Mouse (Mus musculus): Measurements from ENCODE around the gene Tnfrsf21. TPM values are rescaled to one million over a fixed set of nuclear protein-coding genes. Genes with fewer than 3 reads are reported as not detected.

Gene Tnfrsf21
- polyA plus RNA-seq, 1 experiment = 29.5 TPM

- TF ChIP-seq CTCF (IDR thresholded peaks at IDR 0.05; ENCODE audit: insufficient read depth, low read length) (no peak), POLR2A (IDR thresholded peaks at IDR 0.05; ENCODE audit: borderline replicate concordance, extremely low read depth, low read depth, low read length) (no peak)
- 69% methylated on average over 12 of the region's 12 CpGs for WGBS
- Histone ChIP-seq H3K4me3 (replicated peaks; ENCODE audit: extremely low read depth, low read depth, low read length) (no peak overlapping the region), H3K4me1 (ENCODE audit: control insufficient read depth, insufficient read depth, low read length) (no peaks in the 10 kb centered on the region)
- DNase-seq = no peak
These were observed 7.4 kb downstream of the Tnfrsf21 start for GRCm38 (mm10) chr17:43023637-43024217.

GRCm38 (mm10) chr17:43024531-43024930, 8.2 kb downstream of the Tnfrsf21 start:
- 78% methylated on average over 3 of the region's 3 CpGs for WGBS
- no peak for DNase-seq
- no peak for TF ChIP-seq CTCF (IDR thresholded peaks at IDR 0.05; ENCODE audit: insufficient read depth, low read length)
- no peak for TF ChIP-seq POLR2A (IDR thresholded peaks at IDR 0.05; ENCODE audit: borderline replicate concordance, extremely low read depth, low read depth, low read length)
- no peak overlapping the region for H3K4me3 ChIP-seq (replicated peaks; ENCODE audit: extremely low read depth, low read depth, low read length)
- no peaks in the 10 kb centered on the region for H3K4me1 ChIP-seq (ENCODE audit: control insufficient read depth, insufficient read depth, low read length)

GRCm38 (mm10) chr17:43025048-43025447, 8.7 kb downstream of the Tnfrsf21 start:
- DNase-seq = no peak
- no peak for TF ChIP-seq POLR2A (IDR thresholded peaks at IDR 0.05; ENCODE audit: borderline replicate concordance, extremely low read depth, low read depth, low read length)
- no peak for TF ChIP-seq CTCF (IDR thresholded peaks at IDR 0.05; ENCODE audit: insufficient read depth, low read length)
- Histone ChIP-seq H3K4me3 (replicated peaks; ENCODE audit: extremely low read depth, low read depth, low read length) (no peak overlapping the region), H3K4me1 (ENCODE audit: control insufficient read depth, insufficient read depth, low read length) (no peaks in the 10 kb centered on the region)
- WGBS = 87% methylated on average over 6 of the region's 6 CpGs

- no peaks in the 10 kb centered on the region for H3K4me1 ChIP-seq (ENCODE audit: control insufficient read depth, insufficient read depth, low read length)
- TF ChIP-seq POLR2A (IDR thresholded peaks at IDR 0.05; ENCODE audit: borderline replicate concordance, extremely low read depth, low read depth, low read length) (no peak), CTCF (IDR thresholded peaks at IDR 0.05; ENCODE audit: insufficient read depth, low read length) (no peak)
- WGBS = 93% methylated on average over 22 of the region's 22 CpGs
- no peak overlapping the region for H3K4me3 ChIP-seq (replicated peaks; ENCODE audit: extremely low read depth, low read depth, low read length)
- DNase-seq = no peak
These were observed 9.7 kb downstream of the Tnfrsf21 start for GRCm38 (mm10) chr17:43025819-43026593.

GRCm38 (mm10) chr17:43026708-43027107, 10.4 kb downstream of the Tnfrsf21 start:
- TF ChIP-seq CTCF (IDR thresholded peaks at IDR 0.05; ENCODE audit: insufficient read depth, low read length) (no peak), POLR2A (IDR thresholded peaks at IDR 0.05; ENCODE audit: borderline replicate concordance, extremely low read depth, low read depth, low read length) (no peak)
- DNase-seq = no peak
- H3K4me3 ChIP-seq (replicated peaks; ENCODE audit: extremely low read depth, low read depth, low read length) = no peak overlapping the region
- WGBS = 91% methylated on average over 4 of the region's 4 CpGs
- H3K4me1 ChIP-seq (ENCODE audit: control insufficient read depth, insufficient read depth, low read length) = no peaks in the 10 kb centered on the region

- TF ChIP-seq CTCF (IDR thresholded peaks at IDR 0.05; ENCODE audit: insufficient read depth, low read length) (no peak), POLR2A (IDR thresholded peaks at IDR 0.05; ENCODE audit: borderline replicate concordance, extremely low read depth, low read depth, low read length) (no peak)
- H3K4me3 ChIP-seq (replicated peaks; ENCODE audit: extremely low read depth, low read depth, low read length) = no peak overlapping the region
- no peak for DNase-seq
- peaks cover 3% of the 10 kb centered on the region; the same call in 1 of the 2 replicates for H3K4me1 ChIP-seq (ENCODE audit: control insufficient read depth, insufficient read depth, low read length)
- WGBS = 88% methylated on average over 3 of the region's 3 CpGs
These were observed 13.2 kb downstream of the Tnfrsf21 start for GRCm38 (mm10) chr17:43029546-43029945.

- Histone ChIP-seq H3K4me3 (replicated peaks; ENCODE audit: extremely low read depth, low read depth, low read length) (no peak overlapping the region), H3K4me1 (ENCODE audit: control insufficient read depth, insufficient read depth, low read length) (peaks cover 3% of the 10 kb centered on the region; the same call in 1 of the 2 replicates)
- 74% methylated on average over 3 of the region's 3 CpGs for WGBS
- no peak for DNase-seq
- TF ChIP-seq CTCF (IDR thresholded peaks at IDR 0.05; ENCODE audit: insufficient read depth, low read length) (no peak), POLR2A (IDR thresholded peaks at IDR 0.05; ENCODE audit: borderline replicate concordance, extremely low read depth, low read depth, low read length) (no peak)
These were observed 13.9 kb downstream of the Tnfrsf21 start for GRCm38 (mm10) chr17:43030290-43030689.

GRCm38 (mm10) chr17:43032489-43033036, 16.2 kb downstream of the Tnfrsf21 start:
- no peak for DNase-seq
- TF ChIP-seq CTCF (IDR thresholded peaks at IDR 0.05; ENCODE audit: insufficient read depth, low read length) (no peak), POLR2A (IDR thresholded peaks at IDR 0.05; ENCODE audit: borderline replicate concordance, extremely low read depth, low read depth, low read length) (no peak)
- 53% methylated on average over 8 of the region's 8 CpGs for WGBS
- Histone ChIP-seq H3K4me3 (replicated peaks; ENCODE audit: extremely low read depth, low read depth, low read length) (no peak overlapping the region), H3K4me1 (ENCODE audit: control insufficient read depth, insufficient read depth, low read length) (peaks cover 3% of the 10 kb centered on the region; the same call in 1 of the 2 replicates)

GRCm38 (mm10) chr17:43035386-43035785, 19.0 kb downstream of the Tnfrsf21 start:
- WGBS = 81% methylated on average over 2 of the region's 2 CpGs
- H3K4me1 ChIP-seq (ENCODE audit: control insufficient read depth, insufficient read depth, low read length) = peaks cover 3% of the 10 kb centered on the region; the same call in 1 of the 2 replicates
- DNase-seq = no peak
- no peak for TF ChIP-seq POLR2A (IDR thresholded peaks at IDR 0.05; ENCODE audit: borderline replicate concordance, extremely low read depth, low read depth, low read length)
- TF ChIP-seq CTCF (IDR thresholded peaks at IDR 0.05; ENCODE audit: insufficient read depth, low read length) = no peak
- no peak overlapping the region for H3K4me3 ChIP-seq (replicated peaks; ENCODE audit: extremely low read depth, low read depth, low read length)
